Mouse (Mus musculus) heart, embryonic 15.5 days (tissue): ENCODE results near the gene Llgl1. TPM values are rescaled to one million over a fixed set of nuclear protein-coding genes. Genes with fewer than 3 reads are reported as not detected.

ENCODE experiments used
- ATAC-seq: fragments of 200-750 bp; cut with Nextera tagmentation; replicated peaks from 2 replicates; pipeline ENCODE4 v1.8.0; 2017; ENCODE audit warnings: low read depth, moderate TSS enrichment; ENCODE audit not compliant: insufficient number of reproducible peaks, insufficient read depth, low FRiP score
- H3K27ac ChIP-seq: fragments of 300-500 bp; sonication (generic); 2 replicates; pipeline ENCODE4 v1.5.1; 2015; ENCODE audit warnings: mild to moderate bottlenecking, inconsistent platforms
- H3K27me3 ChIP-seq: fragments of 300-500 bp; sonication (generic); 2 replicates; pipeline ENCODE4 v1.6.1; 2015; ENCODE audit warnings: inconsistent platforms
- H3K36me3 ChIP-seq: fragments of 300-500 bp; sonication (generic); 2 replicates; pipeline ENCODE4 v1.6.1; 2015; ENCODE audit warnings: mild to moderate bottlenecking, inconsistent platforms
- H3K4me1 ChIP-seq: fragments of 300-500 bp; sonication (generic); replicated peaks from 2 replicates; pipeline ENCODE4 v1.6.1; 2015; ENCODE audit warnings: inconsistent platforms
- H3K4me2 ChIP-seq: fragments of 300-500 bp; sonication (generic); 2 replicates; pipeline ENCODE4 v1.6.1; 2015; ENCODE audit warnings: inconsistent platforms, mild to moderate bottlenecking, moderate library complexity
- H3K4me3 ChIP-seq: fragments of 300-500 bp; sonication (generic); 2 replicates; pipeline ENCODE4 v1.5.1; 2015; ENCODE audit warnings: mild to moderate bottlenecking, inconsistent platforms
- H3K9ac ChIP-seq: fragments of 300-500 bp; sonication (generic); 2 replicates; pipeline ENCODE4 v1.6.1; 2015; ENCODE audit warnings: mild to moderate bottlenecking, inconsistent platforms
- H3K9me3 ChIP-seq: fragments of 300-500 bp; sonication (generic); replicated peaks from 2 replicates; pipeline ENCODE4 v1.6.1; 2016; ENCODE audit warnings: inconsistent platforms
- WGBS: fragments of 180-500 bp; shearing (Covaris S2); methylation state at CpG from one replicate; pipeline ENCODE4 v1.1.7; 2015; ENCODE audit warnings: mixed read lengths; 5-methylcytosine and 5-hydroxymethylcytosine counted together
- microRNA-seq: library from miRNA; unstranded; fragments of <30 nt; microRNA quantifications from one replicate; pipeline ENCODE4, GENCODE M21; 2016
- polyA plus RNA-seq: library from polyadenylated mRNA; unstranded; fragments of >200 nt; fragmentation: Nextera tagmentation; extraction: Ambion mirVana; gene quantifications from 2 replicates; pipeline ENCODE4 v1.2.1, GENCODE M21; 2015

Gene Llgl1
- polyA plus RNA-seq, 1 experiment from 2014 or later = 25.2 TPM

DNA sequence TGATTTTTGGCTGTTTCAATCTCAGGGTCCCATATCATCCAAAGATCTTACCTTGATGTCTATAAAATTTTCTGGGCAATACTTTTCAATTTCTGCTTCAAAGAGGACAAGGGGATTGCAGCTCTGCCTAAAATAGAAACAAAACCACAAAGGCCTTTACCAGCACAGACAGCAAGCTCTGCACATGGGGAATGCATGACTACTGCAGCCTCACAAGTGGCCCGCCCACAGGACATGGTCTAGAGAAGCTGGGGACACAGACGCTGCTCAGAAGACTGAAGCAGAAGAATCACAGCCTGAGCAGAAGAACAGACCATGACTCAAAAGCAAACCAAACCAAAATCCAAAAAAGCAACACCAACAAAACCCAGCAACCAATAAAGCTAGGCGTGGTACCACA, 62.2 kb downstream of the Llgl1 start:
- H3K4me1 ChIP-seq = no peaks in the 10 kb centered on the region
- H3K36me3 ChIP-seq = peaks cover 38% of the 10 kb centered on the region
- H3K9me3 ChIP-seq = no peaks in the 10 kb centered on the region
- 73% methylated on average over 3 of the region's 3 CpGs for WGBS
- H3K9ac ChIP-seq = no peak overlapping the region
- H3K27me3 ChIP-seq = no peaks in the 10 kb centered on the region
- no peak overlapping the region for H3K4me3 ChIP-seq
- no peak for ATAC-seq
- H3K27ac ChIP-seq = no peak overlapping the region
- no peak overlapping the region for H3K4me2 ChIP-seq

Small RNA genes lying within 50 kb of the gene (microRNA-seq; reads per million reads assigned to microRNA genes)
- gene Mir5100 = 3.4 reads per million, percentile 12 among the genes with 10 or more reads in this experiment

Other genes starting within 250 kb of the Llgl1 start
- 54.0 and 69.8 TPM in 2 replicates for gene Drg2, start 245.1 kb upstream of the Llgl1 start, polyA plus RNA-seq
- gene Myo15, start 230.4 kb upstream of the Llgl1 start, polyA plus RNA-seq = 0.04 TPM in 1 of 2 replicates, not detected in the other
- 36.8 and 39.1 TPM in 2 replicates for gene Alkbh5, start 163.3 kb upstream of the Llgl1 start, polyA plus RNA-seq
- 66.3 and 85.1 TPM in 2 replicates for gene Flii, start 27.5 kb downstream of the Llgl1 start, polyA plus RNA-seq
- gene Mief2, start 28.7 kb downstream of the Llgl1 start, polyA plus RNA-seq = 16.5 and 18.1 TPM in 2 replicates
- gene Top3a, start 77.6 kb downstream of the Llgl1 start, polyA plus RNA-seq = 7.4 and 11.0 TPM in 2 replicates
- gene Smcr8, start 77.8 kb downstream of the Llgl1 start, polyA plus RNA-seq = 3.2 and 4.7 TPM in 2 replicates
- gene Shmt1, start 112.0 kb downstream of the Llgl1 start, polyA plus RNA-seq = 35.7 and 42.0 TPM in 2 replicates
- gene Dhrs7b, start 130.9 kb downstream of the Llgl1 start, polyA plus RNA-seq = 26.8 and 30.4 TPM in 2 replicates
- 52.1 and 63.2 TPM in 2 replicates for gene Tmem11, start 179.5 kb downstream of the Llgl1 start, polyA plus RNA-seq
- 11.9 and 22.3 TPM in 2 replicates for gene Natd1, start 215.0 kb downstream of the Llgl1 start, polyA plus RNA-seq
- 53.3 and 76.0 TPM in 2 replicates for gene Map2k3, start 232.3 kb downstream of the Llgl1 start, polyA plus RNA-seq